Mouse (Mus musculus): ENCODE measurements around the gene Cby1. TPM values are rescaled to one million over a fixed set of nuclear protein-coding genes. Genes with fewer than 3 reads are reported as not detected.

Gene Cby1
- 10 to 100 TPM; 29.9 to 32.1 TPM for total RNA-seq (2021)
- long read RNA-seq, experiment 1, transcript Cby1-201 (5 exons, 1,147 nt) = major isoform, 29 of 31 reads
- long read RNA-seq, experiment 1, partial matches to known transcripts = 0 of 31 reads
- long read RNA-seq, experiment 1, other reads (novel, unspliced or antisense) = 2 of 31 reads
- long read RNA-seq, experiment 2, transcript Cby1-201 (5 exons, 1,147 nt) = major isoform, 37 of 44 reads
- long read RNA-seq, experiment 2, partial matches to known transcripts = 2 of 44 reads
- long read RNA-seq, experiment 2, other reads (novel, unspliced or antisense) = 5 of 44 reads

DNA sequence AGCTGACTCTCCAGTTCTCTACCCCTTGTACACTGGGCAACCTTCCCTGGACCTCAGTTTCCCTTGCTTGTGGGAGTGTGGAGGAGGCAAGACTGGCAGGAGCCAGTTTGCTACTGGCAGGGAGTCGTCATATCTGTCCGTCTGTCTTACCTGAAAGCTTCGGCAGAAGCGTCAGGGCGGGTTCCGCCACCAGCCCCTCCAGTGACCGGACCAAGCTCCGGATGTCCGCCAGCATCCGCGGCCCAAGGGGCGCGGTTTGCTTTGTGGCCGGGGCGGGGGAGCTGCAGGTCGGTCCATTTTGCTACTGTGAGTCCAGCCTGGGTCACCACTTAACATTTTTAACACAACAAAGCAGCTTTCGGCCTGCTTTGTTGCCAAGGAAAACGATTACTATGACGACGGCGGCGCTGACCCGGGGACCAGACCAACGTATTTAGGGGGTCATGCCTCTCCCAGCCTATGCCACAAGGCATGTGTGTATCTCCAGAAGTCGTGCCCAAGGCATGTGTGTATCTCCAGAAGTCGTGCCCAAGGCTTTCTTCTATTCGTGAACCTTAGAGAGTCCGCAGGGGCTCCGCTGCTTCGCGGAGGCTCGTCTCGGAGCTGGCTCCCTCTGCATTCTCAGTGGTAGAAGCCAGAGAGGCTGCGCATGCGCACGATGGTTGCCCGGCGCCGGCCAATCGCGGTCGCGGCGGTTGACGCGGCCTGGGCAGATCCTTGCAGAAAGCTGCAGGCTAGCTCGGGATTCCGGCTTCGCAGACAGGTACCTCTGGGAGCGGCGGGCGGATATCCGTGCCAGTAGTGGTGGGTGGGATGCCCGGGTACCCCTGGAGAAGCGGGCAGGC, at the start of gene Cby1, which contains the start of gene Fam227a:
TSS of gene Cby1 (plus strand) at position 669 of the 845 bp plus-strand sequence.
TSS of gene Fam227a (minus strand) at position 426 of the 845 bp plus-strand sequence.
- DNase-seq (ENCODE audit: low spot score in 2 of 2) = peak; percentile 96 to 97

DNA sequence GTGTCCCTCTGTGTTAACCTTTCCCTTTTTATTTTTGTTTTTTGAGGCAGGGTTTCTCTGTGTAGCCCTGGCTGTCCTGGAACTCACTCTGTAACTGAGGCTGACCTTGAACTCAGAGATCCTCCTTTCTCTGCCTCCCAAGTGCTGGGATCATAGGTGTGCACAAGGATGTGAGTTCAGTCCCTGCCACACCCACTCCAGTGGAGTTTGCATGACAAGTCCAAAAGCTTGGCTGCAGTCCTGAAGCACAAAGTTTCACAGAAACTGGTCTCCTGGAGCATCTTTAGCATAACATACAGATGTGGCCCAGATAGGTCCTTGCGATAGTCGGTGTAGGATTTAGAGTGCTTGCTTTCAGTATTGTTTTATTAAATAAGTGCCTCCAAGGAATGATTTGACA, 49.8 kb upstream of the Cby1 start:
- DNase-seq (ENCODE audit: low spot score in 2 of 2) = no peak

DNA sequence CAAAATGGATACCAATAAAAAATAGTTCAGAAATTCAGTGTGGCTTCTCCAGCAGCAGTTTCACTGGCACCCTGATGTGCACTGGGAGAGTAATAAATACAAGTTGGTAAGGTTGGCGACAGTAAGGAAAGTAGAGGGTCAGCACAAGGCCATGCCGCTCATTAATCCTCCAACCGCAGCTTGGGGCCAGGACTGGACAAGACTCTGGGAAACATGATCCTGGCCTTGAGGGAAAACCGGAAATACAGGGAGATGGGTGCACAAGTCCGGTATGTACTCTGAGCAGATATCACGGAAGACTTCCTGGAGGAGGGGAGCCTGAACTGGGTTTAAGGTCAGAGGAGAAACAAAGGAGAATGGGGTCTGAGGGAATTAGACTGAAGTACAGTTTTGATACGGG, 43.5 kb upstream of the Cby1 start:
- no peak for DNase-seq (ENCODE audit: low spot score in 2 of 2)

GRCm38 (mm10) chr15:79616729-79617128, 42.3 kb upstream of the Cby1 start:
- no peak for DNase-seq (ENCODE audit: low spot score in 2 of 2)

DNA sequence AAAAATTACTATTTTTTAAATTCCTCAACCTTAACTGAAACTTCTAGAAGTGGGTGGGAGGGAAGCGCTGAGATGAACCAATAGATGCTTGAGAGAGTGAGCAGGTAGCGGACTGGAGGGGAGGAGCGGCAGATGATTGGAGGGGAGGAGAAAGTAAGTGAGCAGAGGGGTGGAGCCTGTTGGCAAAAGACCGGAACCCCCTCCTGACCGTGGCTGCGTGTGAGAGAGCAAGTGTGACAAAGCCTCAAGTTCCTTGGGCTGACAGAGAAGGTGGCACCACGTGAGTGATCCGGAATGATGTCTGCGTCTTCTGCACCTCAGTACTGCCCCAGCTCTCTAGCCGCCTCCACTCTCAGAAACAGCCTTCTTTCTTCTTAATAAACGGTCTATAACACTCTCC, 41.9 kb upstream of the Cby1 start:
- no peak for DNase-seq (ENCODE audit: low spot score in 2 of 2)

- no peak for DNase-seq (ENCODE audit: low spot score in 2 of 2)
Observed at GRCm38 (mm10) chr15:79618456-79618855, 40.5 kb upstream of the Cby1 start.

GRCm38 (mm10) chr15:79619770-79620414, 39.1 kb upstream of the Cby1 start:
- DNase-seq (ENCODE audit: low spot score in 2 of 2) = no peak

GRCm38 (mm10) chr15:79630471-79630870, 28.5 kb upstream of the Cby1 start:
- DNase-seq (ENCODE audit: low spot score in 2 of 2) = no peak

GRCm38 (mm10) chr15:79641135-79641817, 17.7 kb upstream of the Cby1 start:
- DNase-seq (ENCODE audit: low spot score in 2 of 2) = no peak

DNA sequence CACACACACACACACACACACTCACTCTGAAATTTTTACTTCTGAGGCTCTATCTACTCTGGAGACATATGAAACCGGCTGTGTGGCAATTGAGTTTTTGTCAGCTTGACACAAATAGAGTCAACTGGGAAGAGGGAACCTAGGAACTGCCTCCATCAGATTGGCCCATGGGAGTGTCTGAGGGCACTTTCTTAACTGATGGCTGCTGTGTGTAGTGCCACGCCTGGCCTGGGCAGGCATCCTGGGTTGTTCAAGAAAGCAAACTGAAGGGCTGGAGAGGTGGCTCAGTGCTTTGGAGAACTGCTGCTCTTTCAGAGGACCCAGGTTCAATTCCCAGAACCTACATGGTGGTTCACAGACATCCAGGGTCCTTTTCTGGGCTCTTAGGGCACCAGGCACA, 13.5 kb upstream of the Cby1 start:
- DNase-seq (ENCODE audit: low spot score in 2 of 2) = no peak

DNA sequence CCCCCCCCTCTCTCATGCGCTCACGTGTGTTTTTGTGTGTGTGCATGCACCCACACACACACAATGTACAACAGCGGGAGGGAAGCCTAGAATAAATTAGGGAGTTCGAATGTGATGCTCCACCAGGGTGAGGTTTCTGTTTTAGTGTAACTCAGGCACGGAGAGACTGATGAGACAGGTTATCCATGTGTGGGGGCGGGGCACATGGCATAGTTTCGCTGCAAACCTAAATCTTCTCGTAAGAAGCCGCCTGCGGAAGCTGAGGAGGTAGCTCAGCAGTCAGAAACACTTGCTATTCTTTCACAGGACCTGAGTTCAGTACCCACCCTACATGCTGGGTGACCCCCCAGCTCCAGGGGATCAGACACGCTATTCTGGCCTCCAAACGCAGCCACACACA, 10.9 kb upstream of the Cby1 start:
- no peak for DNase-seq (ENCODE audit: low spot score in 2 of 2)

DNA sequence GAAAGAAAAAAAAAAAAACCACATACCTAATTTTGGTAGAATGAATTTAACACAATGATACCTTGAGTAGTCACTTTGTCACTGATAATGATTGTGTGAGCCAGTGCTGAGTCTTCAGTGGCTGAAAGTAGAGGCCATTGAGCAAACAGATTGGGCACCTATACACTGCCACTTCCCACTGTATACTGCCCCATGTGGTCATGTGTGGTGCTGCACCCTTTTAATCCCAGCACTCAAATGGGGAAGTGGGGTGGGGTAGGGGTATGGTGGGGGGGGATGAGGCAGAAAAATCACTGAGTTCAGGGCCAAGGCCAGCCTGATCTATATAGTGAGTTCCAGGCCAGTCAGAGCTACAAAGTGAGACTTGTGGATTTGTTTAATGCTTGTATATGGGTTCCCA, 8.4 kb upstream of the Cby1 start:
- no peak for DNase-seq (ENCODE audit: low spot score in 2 of 2)

GRCm38 (mm10) chr15:79651481-79651880, 7.5 kb upstream of the Cby1 start:
- no peak for DNase-seq (ENCODE audit: low spot score in 2 of 2)

- no peak for DNase-seq (ENCODE audit: low spot score in 2 of 2)
Observed at GRCm38 (mm10) chr15:79656451-79656850, 2.5 kb upstream of the Cby1 start.

DNA sequence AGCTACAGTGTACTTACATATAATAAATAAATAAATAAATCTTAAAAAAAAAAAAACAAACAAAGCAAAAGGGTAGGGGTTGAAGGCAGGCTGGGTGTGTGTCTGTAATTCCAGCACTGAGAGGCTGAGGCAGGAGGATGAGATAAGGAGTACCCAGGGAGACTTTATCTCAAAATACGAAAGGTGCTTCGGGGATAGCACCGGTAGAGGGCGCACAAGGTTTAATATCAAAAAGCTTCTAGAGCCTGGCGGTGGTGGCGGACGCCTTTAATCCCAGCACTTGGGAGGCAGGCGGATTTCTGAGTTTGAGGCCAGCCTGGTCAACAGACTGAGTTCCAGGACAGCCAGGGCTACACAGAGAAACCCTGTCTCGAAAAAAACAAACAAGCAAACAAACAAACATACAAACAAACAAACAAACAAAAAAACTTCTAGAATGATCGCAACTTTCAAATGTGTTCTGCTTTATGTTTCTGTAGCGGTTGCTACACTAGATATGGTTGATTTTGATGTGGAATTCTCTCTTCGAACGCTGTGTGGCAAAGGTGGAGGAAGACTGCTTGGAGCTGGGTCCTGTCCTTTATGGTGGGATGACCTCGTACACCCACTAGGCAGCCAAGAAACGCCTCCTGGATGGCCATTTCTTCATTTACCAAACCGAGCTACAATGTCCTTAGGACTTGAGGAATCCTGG, 1.0 kb upstream of the Cby1 start:
- DNase-seq (ENCODE audit: low spot score in 2 of 2) = peak; percentile 68 to 76

GRCm38 (mm10) chr15:79661852-79662251, 2.9 kb downstream of the Cby1 start:
- no peak for DNase-seq (ENCODE audit: low spot score in 2 of 2)

DNA sequence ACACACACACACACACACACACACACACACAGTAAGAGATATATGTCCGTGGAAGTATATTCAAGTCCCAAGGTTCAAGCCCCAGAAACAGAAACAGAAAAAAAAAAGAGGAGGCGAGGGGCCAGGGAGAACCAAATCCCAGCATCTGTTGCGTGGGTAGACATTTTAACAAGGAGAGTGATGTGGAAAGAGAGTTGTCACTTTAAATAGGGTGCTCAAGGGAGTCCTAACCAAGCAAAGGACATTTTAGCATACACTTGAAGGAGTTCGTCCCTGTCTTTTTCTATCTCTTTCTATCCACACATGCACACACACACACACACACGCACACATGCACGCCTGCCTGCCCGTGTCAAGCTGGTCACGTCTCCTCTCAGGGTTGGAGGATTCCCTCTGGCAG, 5.7 kb downstream of the Cby1 start:
- no peak for DNase-seq (ENCODE audit: low spot score in 2 of 2)

DNA sequence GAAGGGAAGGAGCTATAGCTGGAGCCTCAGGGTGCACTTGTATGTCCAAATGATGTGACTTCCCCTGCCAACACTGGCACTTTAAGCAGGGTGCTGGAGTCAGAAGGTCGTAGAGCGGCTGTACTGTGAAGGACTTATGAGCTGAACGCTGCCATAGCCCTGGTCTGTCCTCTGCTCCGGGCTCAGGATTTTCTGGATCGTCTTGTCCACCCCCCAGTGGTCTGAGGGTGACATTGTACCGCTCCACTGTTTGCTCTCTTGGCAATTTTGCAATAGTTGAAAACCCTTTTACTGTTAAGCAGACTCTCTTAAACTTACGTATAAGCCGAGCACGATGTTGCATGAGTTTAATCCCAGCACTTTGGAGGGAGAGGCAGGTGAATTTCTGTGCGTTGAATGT, 10.2 kb downstream of the Cby1 start:
- no peak for DNase-seq (ENCODE audit: low spot score in 2 of 2)

GRCm38 (mm10) chr15:79670249-79670971, 11.4 kb downstream of the Cby1 start, which contains the start of gene Tomm22:
Gene Tomm22 (plus strand): TSS chr15:79670861.
- peak; percentile 76 to 89 for DNase-seq (ENCODE audit: low spot score in 2 of 2)

- no peak for DNase-seq (ENCODE audit: low spot score in 2 of 2)
Observed at GRCm38 (mm10) chr15:79670972-79671299, 11.9 kb downstream of the Cby1 start.

All from gastrocnemius, postnatal 4 days (tissue).